Mouse (Mus musculus) intestine, postnatal 0 days (tissue): ENCODE measurements around the gene Gsg1. TPM values are rescaled to one million over a fixed set of nuclear protein-coding genes. Genes with fewer than 3 reads are reported as not detected.

Experiments used
- ATAC-seq: fragments of 200-750 bp; cut with Nextera tagmentation; 2 replicates; pipeline ENCODE4 v1.8.0; 2017; ENCODE audit warnings: mild to moderate bottlenecking, moderate TSS enrichment, moderate library complexity
- H3K27ac ChIP-seq: fragments of 300-500 bp; sonication (generic); 2 replicates; pipeline ENCODE4 v1.5.1; 2014; ENCODE audit warnings: mild to moderate bottlenecking, low read depth, low read length, moderate library complexity
- H3K27me3 ChIP-seq: fragments of 300-500 bp; sonication (generic); replicated peaks from 2 replicates; pipeline ENCODE4 v1.6.1; 2014; ENCODE audit warnings: low read length, mixed read lengths; ENCODE audit not compliant: control insufficient read depth, insufficient read depth
- H3K36me3 ChIP-seq: fragments of 300-500 bp; sonication (generic); 2 replicates; pipeline ENCODE4 v1.6.1; 2014; ENCODE audit warnings: mild to moderate bottlenecking, moderate library complexity; ENCODE audit not compliant: control insufficient read depth, insufficient read depth
- H3K4me1 ChIP-seq: fragments of 300-500 bp; sonication (generic); replicated peaks from 2 replicates; pipeline ENCODE4 v1.6.1; 2014; ENCODE audit warnings: antibody characterized with exemption, low read length, mixed read lengths; ENCODE audit not compliant: control insufficient read depth, insufficient read depth
- H3K4me2 ChIP-seq: fragments of 300-500 bp; sonication (generic); replicated peaks from 2 replicates; pipeline ENCODE4 v1.6.1; 2014; ENCODE audit warnings: low read depth, mild to moderate bottlenecking, moderate library complexity
- H3K4me3 ChIP-seq: fragments of 300-500 bp; sonication (generic); 2 replicates; pipeline ENCODE4 v1.5.1; 2014; ENCODE audit warnings: low read depth, low read length
- H3K9ac ChIP-seq: fragments of 300-500 bp; sonication (generic); 2 replicates; pipeline ENCODE4 v1.6.1; 2014; ENCODE audit warnings: mild to moderate bottlenecking, low read depth, low read length
- H3K9me3 ChIP-seq: fragments of 300-500 bp; sonication (generic); 2 replicates; pipeline ENCODE4 v1.6.1; 2016; ENCODE audit warnings: mixed run types; ENCODE audit not compliant: control insufficient read depth
- CTCF ChIP-seq: sonication (generic); IDR thresholded peaks from 2 replicates; pipeline ENCODE4 v1.5.1; 2016; ENCODE audit warnings: low read depth, mild to moderate bottlenecking, control low read depth, antibody characterized with exemption, moderate library complexity
- WGBS: fragments of 180-500 bp; shearing (Covaris S2); extraction: QIAGEN DNeasy Blood & Tissue Kit; methylation state at CpG from one replicate; pipeline ENCODE4 v1.1.7; 2014; 5-methylcytosine and 5-hydroxymethylcytosine counted together
- polyA plus RNA-seq: library from polyadenylated mRNA; unstranded; fragments of >200 nt; fragmentation: Nextera tagmentation; extraction: Ambion mirVana; gene quantifications from 2 replicates; pipeline ENCODE4 v1.2.1, GENCODE M21; 2015

Gene Gsg1
- polyA plus RNA-seq, 1 experiment from 2014 or later: 0.73 TPM

DNA sequence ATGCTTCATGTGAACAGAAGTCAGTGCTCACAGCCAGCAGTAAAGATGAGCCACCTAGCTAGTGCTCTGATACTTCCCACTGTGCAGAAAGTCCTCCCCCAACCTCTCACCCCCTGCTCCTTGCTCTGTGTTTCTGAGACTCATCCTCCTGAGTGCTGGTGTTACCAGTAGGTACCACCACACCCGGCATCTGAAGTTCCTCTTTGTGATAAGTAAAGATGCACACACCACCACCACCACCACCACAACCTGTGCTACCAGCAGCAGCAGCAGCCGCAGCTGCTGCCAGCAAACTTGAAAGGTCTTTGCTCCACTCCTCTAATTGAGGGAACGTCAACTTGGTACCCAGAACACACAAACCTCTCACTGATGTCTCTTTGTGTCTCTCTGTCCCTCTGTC is 13.1 kb upstream of the Gsg1 start:
- H3K27ac ChIP-seq: no peak overlapping the region
- H3K4me1 ChIP-seq: no peaks in the 10 kb centered on the region
- no peak overlapping the region for H3K9ac ChIP-seq
- ATAC-seq: no peak
- H3K9me3 ChIP-seq: no peaks in the 10 kb centered on the region
- TF ChIP-seq CTCF: no peak
- H3K27me3 ChIP-seq: no peaks in the 10 kb centered on the region
- no peak overlapping the region for H3K4me2 ChIP-seq
- H3K4me3 ChIP-seq: no peak overlapping the region
- H3K36me3 ChIP-seq: no peaks in the 10 kb centered on the region
- 76% methylated on average over 3 of the region's 3 CpGs for WGBS

DNA sequence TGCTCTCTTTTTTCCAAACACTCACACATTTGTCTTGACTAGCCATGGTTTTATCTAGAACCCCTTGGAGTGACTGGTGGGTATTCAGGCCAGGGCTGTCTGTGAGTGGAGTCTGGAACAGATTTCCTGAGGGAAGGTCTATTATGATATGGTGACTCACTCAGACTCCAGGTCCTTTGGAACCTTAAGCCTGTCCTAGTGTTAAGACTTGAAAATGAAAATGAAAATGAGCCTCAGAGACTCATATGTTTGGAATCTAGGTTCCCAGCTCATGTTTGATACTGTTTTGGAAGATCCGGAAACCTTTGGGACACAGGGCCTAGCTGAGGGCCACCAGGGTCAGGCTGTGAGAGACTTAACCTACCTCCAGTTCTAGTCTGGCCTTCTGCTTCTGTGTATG is 11.9 kb upstream of the Gsg1 start:
- ATAC-seq: no peak
- Histone ChIP-seq H3K27ac (no peak overlapping the region), H3K4me1 (no peaks in the 10 kb centered on the region), H3K9ac (no peak overlapping the region), H3K4me3 (no peak overlapping the region), H3K36me3 (no peaks in the 10 kb centered on the region), H3K4me2 (no peak overlapping the region), H3K27me3 (no peaks in the 10 kb centered on the region), H3K9me3 (no peaks in the 10 kb centered on the region)
- 100% methylated on average over 1 of the region's 1 CpGs for WGBS
- no peak for TF ChIP-seq CTCF

DNA sequence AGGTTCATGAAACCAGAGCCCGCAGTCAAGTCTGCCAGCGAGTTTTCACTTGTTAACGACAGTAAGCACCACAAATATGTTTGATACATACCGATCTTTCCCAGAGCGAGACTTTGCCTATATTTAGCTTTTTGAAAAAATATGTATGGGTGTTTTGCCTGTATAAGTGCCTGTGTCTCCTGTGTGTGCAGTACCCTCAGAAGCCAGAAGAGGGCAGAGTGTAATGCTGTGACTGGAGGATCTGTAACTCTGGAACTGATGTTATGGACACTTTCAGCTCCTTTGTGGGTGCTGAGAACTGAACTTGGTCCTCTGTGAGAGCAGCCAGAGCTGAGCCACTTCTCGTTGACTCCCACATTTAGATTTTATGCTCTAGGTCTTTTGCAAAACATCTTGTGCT is 10.0 kb upstream of the Gsg1 start:
- Histone ChIP-seq H3K36me3 (no peaks in the 10 kb centered on the region), H3K4me3 (no peak overlapping the region), H3K9me3 (no peaks in the 10 kb centered on the region), H3K4me2 (no peak overlapping the region), H3K4me1 (no peaks in the 10 kb centered on the region), H3K27me3 (no peaks in the 10 kb centered on the region), H3K27ac (no peak overlapping the region), H3K9ac (no peak overlapping the region)
- no peak for ATAC-seq
- peak; percentile 48 for TF ChIP-seq CTCF
- WGBS: 96% methylated on average over 6 of the region's 6 CpGs

DNA sequence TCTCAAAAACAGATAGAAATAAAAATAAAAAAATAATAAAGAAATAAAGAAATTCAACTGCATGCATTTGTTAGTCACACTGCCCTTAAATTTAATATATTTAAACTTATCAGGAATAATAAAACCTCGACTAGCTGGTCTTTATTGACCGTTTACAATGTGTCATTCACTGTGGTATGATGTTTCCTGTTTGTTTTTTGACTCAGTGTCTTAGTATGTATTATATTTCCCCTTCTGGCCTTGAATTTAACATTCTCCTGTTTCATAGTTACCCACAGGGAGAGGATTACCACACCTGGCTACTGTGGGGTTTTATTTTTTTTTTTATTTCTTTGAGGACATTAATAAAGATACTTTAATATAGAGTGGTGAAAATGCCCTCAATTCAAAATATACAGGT is 8.4 kb upstream of the Gsg1 start:
- H3K9me3 ChIP-seq: no peaks in the 10 kb centered on the region
- no peak for ATAC-seq
- no peak for TF ChIP-seq CTCF
- no peak overlapping the region for H3K4me3 ChIP-seq
- no peak overlapping the region for H3K27ac ChIP-seq
- no peaks in the 10 kb centered on the region for H3K4me1 ChIP-seq
- WGBS: 32% methylated on average over 2 of the region's 2 CpGs
- no peaks in the 10 kb centered on the region for H3K27me3 ChIP-seq
- H3K36me3 ChIP-seq: no peaks in the 10 kb centered on the region
- H3K9ac ChIP-seq: no peak overlapping the region
- no peak overlapping the region for H3K4me2 ChIP-seq

DNA sequence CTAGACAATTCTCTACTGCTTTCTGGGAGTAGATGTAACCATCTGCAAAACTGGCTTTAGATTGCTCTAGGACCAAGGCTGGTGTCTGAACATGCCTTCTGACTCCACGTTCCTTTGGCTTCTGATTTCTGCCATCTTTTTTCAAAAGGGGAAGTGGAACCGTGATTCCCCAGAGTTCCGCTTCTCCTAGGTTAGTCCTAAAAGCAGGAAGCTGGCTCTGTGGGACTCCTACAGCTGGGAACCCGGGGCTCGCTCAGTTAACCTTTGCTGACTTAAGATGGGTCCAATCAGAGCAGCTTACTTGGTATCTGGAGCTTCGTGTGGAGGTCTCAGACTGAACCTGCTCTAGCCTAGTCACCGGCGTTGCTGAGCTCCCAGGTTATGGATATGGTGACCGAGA is 7.0 kb upstream of the Gsg1 start:
- Histone ChIP-seq H3K4me1 (no peaks in the 10 kb centered on the region), H3K4me3 (no peak overlapping the region), H3K36me3 (no peaks in the 10 kb centered on the region), H3K27ac (no peak overlapping the region), H3K4me2 (no peak overlapping the region), H3K27me3 (no peaks in the 10 kb centered on the region), H3K9me3 (no peaks in the 10 kb centered on the region), H3K9ac (no peak overlapping the region)
- no peak for TF ChIP-seq CTCF
- ATAC-seq: no peak
- 89% methylated on average over 9 of the region's 9 CpGs for WGBS

DNA sequence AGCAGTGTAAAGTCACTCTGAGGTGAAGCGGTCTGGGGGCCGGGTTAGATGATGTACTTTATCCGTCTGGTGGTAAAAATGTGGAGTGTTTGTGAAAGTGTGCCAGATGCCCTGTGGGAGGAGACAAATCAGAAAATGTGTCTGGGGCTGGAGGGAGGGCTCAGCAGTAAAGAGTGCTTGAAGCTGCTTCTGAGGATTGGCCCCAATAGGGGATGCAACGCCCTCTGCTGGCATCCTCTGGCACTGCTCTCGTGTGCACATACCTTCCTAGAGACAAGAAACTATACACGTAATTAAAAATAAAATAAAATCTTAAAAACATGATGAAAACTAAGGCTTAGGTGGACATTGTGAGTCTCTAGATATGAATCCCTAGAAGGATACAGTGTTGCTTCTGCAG is 6.3 kb upstream of the Gsg1 start:
- TF ChIP-seq CTCF: no peak
- ATAC-seq: no peak
- 93% methylated on average over 6 of the region's 6 CpGs for WGBS

DNA sequence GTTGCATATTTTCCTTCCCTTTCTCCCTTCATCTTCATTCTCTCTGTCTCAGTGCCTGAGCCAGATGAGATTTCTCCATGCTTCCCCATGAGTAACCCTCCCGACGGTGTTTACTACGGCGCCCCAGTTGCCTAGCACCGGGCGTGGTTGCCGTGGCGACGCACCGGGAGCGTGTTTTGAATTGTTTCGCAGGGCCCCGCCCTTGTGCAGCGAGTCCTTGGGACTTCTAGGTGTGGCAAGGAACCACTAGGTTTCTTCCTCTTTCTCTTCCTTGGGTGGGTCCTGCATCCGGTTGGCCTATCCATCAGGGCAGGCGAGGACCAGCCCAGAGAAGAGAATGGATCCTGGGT is 1.4 kb downstream of the Gsg1 start:
- no peaks in the 10 kb centered on the region for H3K27me3 ChIP-seq
- 6% methylated on average over 16 of the region's 16 CpGs for WGBS
- peak overlapping the region; percentile 48 for H3K4me2 ChIP-seq
- TF ChIP-seq CTCF: no peak
- ATAC-seq: peak; percentile 92
- H3K9me3 ChIP-seq: no peaks in the 10 kb centered on the region
- H3K36me3 ChIP-seq: no peaks in the 10 kb centered on the region
- H3K9ac ChIP-seq: no peak overlapping the region
- 0 out of 2 replicates have a peak, but pooled peaks cover 12% of the 10 kb centered on the region for H3K4me1 ChIP-seq
- no peak overlapping the region for H3K4me3 ChIP-seq
- no peak overlapping the region for H3K27ac ChIP-seq

More for the DNA sequence above, 6.3 kb upstream of the Gsg1 start:
- no peaks in the 10 kb centered on the region for H3K9me3 ChIP-seq
- H3K9ac ChIP-seq: no peak overlapping the region
- no peak overlapping the region for H3K4me2 ChIP-seq
- H3K27me3 ChIP-seq: no peaks in the 10 kb centered on the region
- no peak overlapping the region for H3K27ac ChIP-seq
- H3K4me3 ChIP-seq: no peak overlapping the region
- H3K4me1 ChIP-seq: no peaks in the 10 kb centered on the region
- H3K36me3 ChIP-seq: no peaks in the 10 kb centered on the region
